Mouse (Mus musculus): Measurements from ENCODE around the gene Gm43951. TPM values are rescaled to one million over a fixed set of nuclear protein-coding genes. Genes with fewer than 3 reads are reported as not detected.

Gm43951 gene
- polyA plus RNA-seq, 1 experiment from 2014 or later: 0.16 TPM

DNA sequence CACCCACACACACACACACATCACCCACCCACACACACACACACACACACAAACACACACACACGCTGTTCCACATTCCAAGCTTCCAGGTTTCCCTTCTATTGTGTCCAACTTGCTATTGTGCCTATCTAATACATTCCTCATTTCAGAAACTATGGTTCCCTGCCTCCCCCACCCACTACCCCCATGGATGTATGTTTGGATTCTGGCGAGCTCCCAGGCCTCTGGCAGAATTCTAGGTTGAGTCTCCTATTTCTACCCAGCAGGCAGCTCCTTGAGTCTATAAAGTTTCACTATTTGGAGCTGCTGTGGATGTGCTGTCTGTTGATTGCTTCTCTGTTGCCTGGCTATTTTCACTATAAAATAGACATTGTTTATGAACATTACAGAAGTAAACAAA is 50.0 kb downstream of the Gm43951 start:
- Histone ChIP-seq H3K27ac (replicated peaks) (no peak overlapping the region), H3K4me1 (peaks cover 4% of the 10 kb centered on the region), H3K27me3 (replicated peaks) (no peaks in the 10 kb centered on the region), H3K9me3 (no peaks in the 10 kb centered on the region), H3K4me2 (no peak overlapping the region), H3K36me3 (peaks cover 57% of the 10 kb centered on the region), H3K4me3 (no peak overlapping the region), H3K9ac (no peak overlapping the region)
- ATAC-seq (ENCODE audit: extremely low read depth, insufficient number of reproducible peaks, low FRiP score, low TSS enrichment): no peak
- WGBS: 69% methylated on average over 2 of the region's 2 CpGs

DNA sequence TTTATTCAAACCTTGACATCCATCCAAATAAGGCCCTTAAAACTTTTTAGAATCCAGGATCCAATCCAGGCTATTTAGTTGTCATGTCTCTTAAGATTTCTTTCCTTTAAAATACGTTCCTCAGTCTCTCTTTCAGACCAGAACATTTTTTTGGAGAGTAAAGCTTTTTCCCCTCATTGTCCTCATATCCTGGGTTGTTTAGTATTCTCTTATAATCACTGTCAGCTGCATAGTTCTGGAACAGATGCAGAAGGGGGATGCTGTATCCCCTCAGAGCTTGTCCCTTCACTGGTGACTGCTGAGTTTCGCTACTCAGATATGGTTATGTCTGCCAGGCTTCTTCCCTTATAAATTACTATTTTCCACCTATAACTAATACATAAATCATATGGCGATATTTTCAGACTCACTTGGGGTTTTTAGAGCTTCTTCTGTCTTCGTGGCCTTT is 50.6 kb downstream of the Gm43951 start:
- H3K9ac ChIP-seq: no peak overlapping the region
- no peak overlapping the region for H3K4me2 ChIP-seq
- ATAC-seq (ENCODE audit: extremely low read depth, insufficient number of reproducible peaks, low FRiP score, low TSS enrichment): no peak
- H3K36me3 ChIP-seq: peaks cover 50% of the 10 kb centered on the region
- no peaks in the 10 kb centered on the region for H3K27me3 ChIP-seq (replicated peaks)
- WGBS: 78% methylated on average over 4 of the region's 4 CpGs
- no peak overlapping the region for H3K4me3 ChIP-seq
- H3K4me1 ChIP-seq: peaks cover 10% of the 10 kb centered on the region
- H3K27ac ChIP-seq (replicated peaks): no peak overlapping the region
- H3K9me3 ChIP-seq: no peaks in the 10 kb centered on the region

DNA sequence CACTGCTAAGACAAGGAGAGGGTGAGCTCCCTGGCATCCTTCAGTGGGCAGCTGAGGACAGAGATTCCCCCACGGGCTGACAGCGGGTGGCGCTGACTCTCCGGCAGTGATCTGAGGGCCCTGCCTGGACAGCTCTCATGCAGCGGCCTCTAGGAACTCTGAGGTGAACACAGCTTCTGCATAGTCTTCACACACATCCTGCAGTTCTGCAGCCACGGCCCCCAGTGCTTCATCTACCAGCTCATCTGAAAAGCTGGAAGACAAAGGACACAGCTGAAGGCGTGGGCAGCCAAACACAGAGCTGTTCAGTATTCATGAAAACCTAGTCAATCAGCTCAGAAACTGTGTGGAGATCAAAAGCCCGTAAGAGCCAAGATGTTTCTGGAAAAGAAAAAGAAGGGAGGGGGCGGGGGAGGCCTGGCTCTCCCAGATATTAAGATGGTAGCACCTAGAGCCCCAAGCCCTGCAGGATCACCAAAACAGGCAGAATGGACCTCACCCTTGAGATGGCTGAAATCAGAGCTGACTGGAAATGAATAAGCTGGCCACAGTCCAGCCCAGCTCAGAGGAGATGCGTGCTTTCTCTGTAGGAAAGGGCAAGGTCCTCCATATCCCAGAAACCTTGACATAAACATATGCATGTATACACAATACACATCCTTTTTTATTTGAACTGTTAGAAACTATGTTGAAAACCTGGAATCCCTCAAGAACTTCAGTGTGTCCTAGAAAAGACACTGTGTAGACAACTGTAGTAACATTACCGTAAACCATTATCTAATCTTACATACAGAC is 51.3 kb downstream of the Gm43951 start:
- H3K27ac ChIP-seq (replicated peaks): no peak overlapping the region
- no peaks in the 10 kb centered on the region for H3K27me3 ChIP-seq (replicated peaks)
- peaks cover 48% of the 10 kb centered on the region for H3K36me3 ChIP-seq

More for the DNA sequence above, 51.3 kb downstream of the Gm43951 start:
- peak; percentile 19; the same call in 1 of the 2 replicates for ATAC-seq (ENCODE audit: extremely low read depth, insufficient number of reproducible peaks, low FRiP score, low TSS enrichment)
- Histone ChIP-seq H3K4me3 (no peak overlapping the region), H3K4me1 (peaks cover 12% of the 10 kb centered on the region), H3K4me2 (no peak overlapping the region), H3K9me3 (no peaks in the 10 kb centered on the region), H3K9ac (no peak overlapping the region)
- WGBS: 71% methylated on average over 11 of the region's 11 CpGs

Other genes with a start within 250 kb of the Gm43951 start
- 0.57 and 0.98 TPM in 2 replicates for gene Aipl1, start 169.3 kb downstream of the Gm43951 start, polyA plus RNA-seq (2015; fragmentation: Nextera tagmentation; extraction: Ambion mirVana)
- 84.8 and 87.5 TPM in 2 replicates for gene Pimreg, start 164.8 kb downstream of the Gm43951 start, polyA plus RNA-seq (2015; fragmentation: Nextera tagmentation; extraction: Ambion mirVana)
- 0.10 and 0.12 TPM in 2 replicates for gene Pitpnm3, start 71.1 kb downstream of the Gm43951 start, polyA plus RNA-seq (2015; fragmentation: Nextera tagmentation; extraction: Ambion mirVana)
- 7.7 and 7.8 TPM in 2 replicates for gene 4933427D14Rik, start 619 bp upstream of the Gm43951 start, polyA plus RNA-seq (2015; fragmentation: Nextera tagmentation; extraction: Ambion mirVana)
- gene Txndc17, start 707 bp upstream of the Gm43951 start, polyA plus RNA-seq (2015; fragmentation: Nextera tagmentation; extraction: Ambion mirVana): 137 and 155 TPM in 2 replicates
- 28.3 and 31.7 TPM in 2 replicates for gene Med31, start 8.8 kb upstream of the Gm43951 start, polyA plus RNA-seq (2015; fragmentation: Nextera tagmentation; extraction: Ambion mirVana)
- gene Slc13a5, start 60.4 kb upstream of the Gm43951 start, polyA plus RNA-seq (2015; fragmentation: Nextera tagmentation; extraction: Ambion mirVana): 0.11 and 0.12 TPM in 2 replicates
- 5.7 and 6.8 TPM in 2 replicates for gene Xaf1, start 94.8 kb upstream of the Gm43951 start, polyA plus RNA-seq (2015; fragmentation: Nextera tagmentation; extraction: Ambion mirVana)
- not detected in 2 replicates for gene Fbxo39, start 107.6 kb upstream of the Gm43951 start, polyA plus RNA-seq (2015; fragmentation: Nextera tagmentation; extraction: Ambion mirVana)
- gene Tekt1, start 155.6 kb upstream of the Gm43951 start, polyA plus RNA-seq (2015; fragmentation: Nextera tagmentation; extraction: Ambion mirVana): 0.47 and 0.55 TPM in 2 replicates
- gene Smtnl2, start 204.9 kb upstream of the Gm43951 start, polyA plus RNA-seq (2015; fragmentation: Nextera tagmentation; extraction: Ambion mirVana): 145 and 160 TPM in 2 replicates
- not detected in 2 replicates for gene Ggt6, start 228.7 kb upstream of the Gm43951 start, polyA plus RNA-seq (2015; fragmentation: Nextera tagmentation; extraction: Ambion mirVana)
- 82.3 and 88.2 TPM in 2 replicates for gene Mybbp1a, start 234.5 kb upstream of the Gm43951 start, polyA plus RNA-seq (2015; fragmentation: Nextera tagmentation; extraction: Ambion mirVana)